Mouse (Mus musculus): ENCODE results near the gene Ripor1. TPM values are rescaled to one million over a fixed set of nuclear protein-coding genes. Genes with fewer than 3 reads are reported as not detected.

The Ripor1 gene
- total and polyA plus RNA-seq, 2 experiments from 2014 or later = 15.9 to 22.2 TPM

GRCm38 (mm10) chr8:105618279-105618634, 13.2 kb downstream of the Ripor1 start:
- Histone ChIP-seq H3K4me3 (ENCODE audit: low read depth, low read length) (no peak overlapping the region), H3K9ac (replicated peaks; ENCODE audit: low read depth, low read length) (no peak overlapping the region), H3K36me3 (replicated peaks; ENCODE audit: control insufficient read depth, insufficient read depth, low read length) (peaks cover 81% of the 10 kb centered on the region), H3K27ac (ENCODE audit: low read depth) (no peak overlapping the region), H3K9me3 (replicated peaks; ENCODE audit: control insufficient read depth, low read length) (no peaks in the 10 kb centered on the region), H3K4me2 (ENCODE audit: low read depth, low read length) (no peak overlapping the region), H3K27me3 (ENCODE audit: control insufficient read depth, insufficient read depth, low read length) (no peaks in the 10 kb centered on the region), H3K4me1 (ENCODE audit: control insufficient read depth, insufficient read depth) (peaks cover 10% of the 10 kb centered on the region; the same call in 1 of the 2 replicates)
- DNase-seq (ENCODE audit: low spot score) = no peak
- ATAC-seq (ENCODE audit: insufficient read depth, low read depth) = no peak
- 89% methylated on average over 5 of the region's 5 CpGs for WGBS
- no peak for TF ChIP-seq EP300 (IDR thresholded peaks at IDR 0.05; ENCODE audit: low read depth)
- no peak for TF ChIP-seq CTCF (IDR thresholded peaks at IDR 0.05; ENCODE audit: low read depth)

GRCm38 (mm10) chr8:105618892-105619591, 14.0 kb downstream of the Ripor1 start:
- 93% methylated on average over 19 of the region's 19 CpGs for WGBS
- DNase-seq (ENCODE audit: low spot score) (no peak), ATAC-seq (ENCODE audit: insufficient read depth, low read depth) (no peak)
- no peaks in the 10 kb centered on the region for H3K27me3 ChIP-seq (ENCODE audit: control insufficient read depth, insufficient read depth, low read length)
- peaks cover 89% of the 10 kb centered on the region for H3K36me3 ChIP-seq (replicated peaks; ENCODE audit: control insufficient read depth, insufficient read depth, low read length)
- no peak overlapping the region for H3K4me2 ChIP-seq (ENCODE audit: low read depth, low read length)
- H3K27ac ChIP-seq (ENCODE audit: low read depth) = no peak overlapping the region
- H3K4me3 ChIP-seq (ENCODE audit: low read depth, low read length) = no peak overlapping the region
- peaks cover 5% of the 10 kb centered on the region; the same call in 1 of the 2 replicates for H3K4me1 ChIP-seq (ENCODE audit: control insufficient read depth, insufficient read depth)
- H3K9ac ChIP-seq (replicated peaks; ENCODE audit: low read depth, low read length) = no peak overlapping the region
- TF ChIP-seq EP300 (IDR thresholded peaks at IDR 0.05; ENCODE audit: low read depth) = no peak
- no peak for TF ChIP-seq CTCF (IDR thresholded peaks at IDR 0.05; ENCODE audit: low read depth)
- no peaks in the 10 kb centered on the region for H3K9me3 ChIP-seq (replicated peaks; ENCODE audit: control insufficient read depth, low read length)

- peaks cover 91% of the 10 kb centered on the region for H3K36me3 ChIP-seq (replicated peaks; ENCODE audit: control insufficient read depth, insufficient read depth, low read length)
- no peaks in the 10 kb centered on the region for H3K9me3 ChIP-seq (replicated peaks; ENCODE audit: control insufficient read depth, low read length)
- ATAC-seq (ENCODE audit: insufficient read depth, low read depth) (no peak), DNase-seq (ENCODE audit: low spot score) (no peak)
- H3K4me2 ChIP-seq (ENCODE audit: low read depth, low read length) = no peak overlapping the region
- no peak overlapping the region for H3K27ac ChIP-seq (ENCODE audit: low read depth)
- WGBS = 88% methylated on average over 19 of the region's 19 CpGs
- no peak overlapping the region for H3K9ac ChIP-seq (replicated peaks; ENCODE audit: low read depth, low read length)
- H3K4me3 ChIP-seq (ENCODE audit: low read depth, low read length) = no peak overlapping the region
- H3K4me1 ChIP-seq (ENCODE audit: control insufficient read depth, insufficient read depth) = peaks cover 2% of the 10 kb centered on the region; the same call in 1 of the 2 replicates
- no peak for TF ChIP-seq EP300 (IDR thresholded peaks at IDR 0.05; ENCODE audit: low read depth)
- TF ChIP-seq CTCF (IDR thresholded peaks at IDR 0.05; ENCODE audit: low read depth) = no peak
- H3K27me3 ChIP-seq (ENCODE audit: control insufficient read depth, insufficient read depth, low read length) = no peaks in the 10 kb centered on the region
Measured at GRCm38 (mm10) chr8:105620211-105620610, 15.2 kb downstream of the Ripor1 start.

- H3K27ac ChIP-seq (ENCODE audit: low read depth) = no peak overlapping the region
- no peak for TF ChIP-seq EP300 (IDR thresholded peaks at IDR 0.05; ENCODE audit: low read depth)
- no peak for TF ChIP-seq CTCF (IDR thresholded peaks at IDR 0.05; ENCODE audit: low read depth)
- ATAC-seq (ENCODE audit: insufficient read depth, low read depth) (no peak), DNase-seq (ENCODE audit: low spot score) (no peak)
- WGBS = 87% methylated on average over 21 of the region's 21 CpGs
- H3K36me3 ChIP-seq (replicated peaks; ENCODE audit: control insufficient read depth, insufficient read depth, low read length) = peaks cover 82% of the 10 kb centered on the region
- no peak overlapping the region for H3K4me3 ChIP-seq (ENCODE audit: low read depth, low read length)
- no peaks in the 10 kb centered on the region for H3K9me3 ChIP-seq (replicated peaks; ENCODE audit: control insufficient read depth, low read length)
- no peak overlapping the region for H3K4me2 ChIP-seq (ENCODE audit: low read depth, low read length)
- no peaks in the 10 kb centered on the region for H3K27me3 ChIP-seq (ENCODE audit: control insufficient read depth, insufficient read depth, low read length)
- peaks cover 2% of the 10 kb centered on the region; the same call in 1 of the 2 replicates for H3K4me1 ChIP-seq (ENCODE audit: control insufficient read depth, insufficient read depth)
- H3K9ac ChIP-seq (replicated peaks; ENCODE audit: low read depth, low read length) = no peak overlapping the region
Measured at GRCm38 (mm10) chr8:105620946-105621720, 16.1 kb downstream of the Ripor1 start.

GRCm38 (mm10) chr8:105621841-105622240, 16.8 kb downstream of the Ripor1 start:
- H3K9me3 ChIP-seq (replicated peaks; ENCODE audit: control insufficient read depth, low read length) = no peaks in the 10 kb centered on the region
- WGBS = 57% methylated on average over 4 of the region's 4 CpGs
- peaks cover 75% of the 10 kb centered on the region for H3K36me3 ChIP-seq (replicated peaks; ENCODE audit: control insufficient read depth, insufficient read depth, low read length)
- no peak overlapping the region for H3K4me3 ChIP-seq (ENCODE audit: low read depth, low read length)
- no peak overlapping the region for H3K4me2 ChIP-seq (ENCODE audit: low read depth, low read length)
- no peak overlapping the region for H3K9ac ChIP-seq (replicated peaks; ENCODE audit: low read depth, low read length)
- H3K27ac ChIP-seq (ENCODE audit: low read depth) = peak overlapping the region; percentile 66; the same call in 1 of the 2 replicates
- DNase-seq (ENCODE audit: low spot score) = no peak
- ATAC-seq (ENCODE audit: insufficient read depth, low read depth) = 0 out of 2 replicates have a peak, but pooled peaks have one; percentile 0
- peaks cover 2% of the 10 kb centered on the region; the same call in 1 of the 2 replicates for H3K4me1 ChIP-seq (ENCODE audit: control insufficient read depth, insufficient read depth)
- no peaks in the 10 kb centered on the region for H3K27me3 ChIP-seq (ENCODE audit: control insufficient read depth, insufficient read depth, low read length)
- no peak for TF ChIP-seq EP300 (IDR thresholded peaks at IDR 0.05; ENCODE audit: low read depth)
- TF ChIP-seq CTCF (IDR thresholded peaks at IDR 0.05; ENCODE audit: low read depth) = no peak
